Mouse (Mus musculus) layer of hippocampus, postnatal 14 days (tissue): Measurements from ENCODE around the gene Gtf3c3. TPM values are rescaled to one million over a fixed set of nuclear protein-coding genes. Genes with fewer than 3 reads are reported as not detected.

ENCODE experiments used
- total RNA-seq, 2 experiments: library from RNA; stranded (reverse); gene quantifications; 2 replicates each; pipeline ENCODE4 v1.2.3; 2021

The Gtf3c3 gene
- total RNA-seq, 2 experiments from 2014 or later: 25.1 to 30.5 TPM

Other genes starting within 250 kb of the Gtf3c3 start
- gene Hecw2, start 243.8 kb downstream of the Gtf3c3 start, total RNA-seq: 10 to 100 TPM; 25.9 to 26.7 TPM
- under 1 TPM in 1 of 2 experiments, not detected in 1; 0.50 TPM for gene Ccdc150, start 188.3 kb downstream of the Gtf3c3 start, total RNA-seq
- 10 to 100 TPM; 34.2 to 34.6 TPM for gene Pgap1, start 118.7 kb upstream of the Gtf3c3 start, total RNA-seq